Mouse (Mus musculus): ENCODE results near the gene Fkbp8.

DNA sequence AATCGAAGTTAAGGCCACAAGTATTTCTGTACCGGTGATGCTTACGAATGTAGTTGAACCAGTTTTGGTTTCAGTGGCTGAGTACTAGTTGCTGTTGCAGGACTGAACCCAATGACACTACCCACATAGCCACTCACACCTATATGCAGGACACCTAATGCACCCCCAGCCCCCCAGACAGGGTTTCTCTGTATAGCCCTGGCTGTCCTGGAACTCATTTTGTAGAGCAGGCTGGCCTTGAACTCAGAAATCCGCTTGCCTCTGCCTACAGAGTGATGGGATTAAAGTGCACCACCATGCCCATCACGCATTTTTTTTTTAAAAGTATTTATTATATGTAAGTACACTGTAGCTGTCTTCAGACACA, 20.5 kb upstream of the Fkbp8 start:
- TF ChIP-seq GATA1 (IDR thresholded peaks at IDR 0.05; ENCODE audit: low read length) (no peak), TAL1 (IDR thresholded peaks at IDR 0.05; ENCODE audit: low read length) (no peak)
